Mouse (Mus musculus) left cerebral cortex, postnatal 4 days (tissue): Measurements from ENCODE around the gene 1520401A03Rik. TPM values are rescaled to one million over a fixed set of nuclear protein-coding genes. Genes with fewer than 3 reads are reported as not detected.
A peak's percentile ranks its signal among the peaks of the same experiment; 100 is the strongest.
"Not testable (repeated sequence)": the region's sequence is repeated elsewhere in the genome, so short reads cannot be mapped to it uniquely, and the experiment has no call there.

Experiments used
- DNase-seq: peaks from one replicate; pipeline ENCODE4 v3.0.0-alpha.2; 2022
- intact Hi-C: fragments of 180-260 bp; cut with DNase I; formaldehyde crosslinking; loops from one replicate; pipeline ENCODE4 v1.15.1; 2025
- total RNA-seq, 2 experiments: library from RNA; stranded (reverse); gene quantifications; 2 replicates each; pipeline ENCODE4 v1.2.3; 2021

1520401A03Rik gene
- total RNA-seq: under 1 TPM in 1 of 2 experiments, not detected in 1; 0.32 TPM

DNA sequence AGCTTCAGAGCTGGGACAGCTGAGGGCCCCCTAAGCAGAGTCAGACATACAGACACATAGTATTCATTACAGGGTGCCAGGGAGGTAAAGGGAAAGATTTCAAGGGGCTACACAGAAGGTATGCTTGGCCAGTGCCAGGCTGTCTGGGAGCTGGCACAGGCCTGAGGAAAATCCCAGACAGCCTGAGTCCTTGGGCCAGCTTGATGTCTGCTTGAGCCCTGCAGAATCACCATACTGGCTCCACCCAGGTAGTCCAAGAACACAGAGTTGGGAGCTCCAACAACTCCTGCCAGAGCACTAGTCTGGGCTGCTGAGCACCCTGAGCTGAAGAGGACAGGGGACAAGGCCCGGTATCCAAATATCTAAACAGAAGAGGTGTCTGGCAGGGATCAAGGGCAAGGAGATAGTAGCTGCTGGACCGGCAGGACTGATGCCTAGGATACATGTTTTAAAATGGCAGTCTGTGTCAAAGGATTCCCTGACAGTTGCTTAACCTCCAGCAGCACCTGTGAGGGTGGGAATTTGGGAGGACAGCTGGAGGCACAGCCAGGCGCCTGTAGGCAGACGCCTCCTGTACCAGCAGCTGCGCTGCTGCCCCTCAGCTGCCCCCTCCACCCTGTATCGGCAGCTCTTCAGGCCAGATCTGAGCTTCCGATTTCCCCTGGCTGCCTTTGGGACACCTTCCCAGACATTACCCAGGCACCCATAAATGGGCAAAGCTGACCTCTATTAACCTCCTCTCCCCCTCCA, at the start of gene 1520401A03Rik:
1520401A03Rik (minus strand) TSS at position 408 of the 750 bp plus-strand sequence.
- no peak for DNase-seq
- intact Hi-C loops: no loop called here

DNA sequence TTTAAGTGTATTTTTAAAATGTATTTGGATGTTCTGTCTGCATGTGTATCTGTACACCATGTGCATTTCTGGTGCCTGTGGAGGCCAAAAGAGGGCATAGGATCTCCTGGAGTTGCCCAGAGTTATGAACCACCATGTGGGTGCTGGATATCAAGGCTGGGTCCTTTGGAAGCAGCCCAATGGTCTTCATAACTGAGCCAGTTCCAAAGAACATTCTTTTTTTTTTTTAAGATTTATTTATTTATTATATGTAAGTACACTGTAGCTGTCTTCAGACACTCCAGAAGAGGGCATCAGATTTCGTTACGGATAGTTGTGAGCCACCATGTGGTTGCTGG, 49.6 kb upstream of the 1520401A03Rik start:
- DNase-seq: not testable (repeated sequence)
- intact Hi-C loops: loop anchor here (10.0 kb wide), 1 partner anchor 193 kb away; no protein-coding TSS in a partner anchor

DNA sequence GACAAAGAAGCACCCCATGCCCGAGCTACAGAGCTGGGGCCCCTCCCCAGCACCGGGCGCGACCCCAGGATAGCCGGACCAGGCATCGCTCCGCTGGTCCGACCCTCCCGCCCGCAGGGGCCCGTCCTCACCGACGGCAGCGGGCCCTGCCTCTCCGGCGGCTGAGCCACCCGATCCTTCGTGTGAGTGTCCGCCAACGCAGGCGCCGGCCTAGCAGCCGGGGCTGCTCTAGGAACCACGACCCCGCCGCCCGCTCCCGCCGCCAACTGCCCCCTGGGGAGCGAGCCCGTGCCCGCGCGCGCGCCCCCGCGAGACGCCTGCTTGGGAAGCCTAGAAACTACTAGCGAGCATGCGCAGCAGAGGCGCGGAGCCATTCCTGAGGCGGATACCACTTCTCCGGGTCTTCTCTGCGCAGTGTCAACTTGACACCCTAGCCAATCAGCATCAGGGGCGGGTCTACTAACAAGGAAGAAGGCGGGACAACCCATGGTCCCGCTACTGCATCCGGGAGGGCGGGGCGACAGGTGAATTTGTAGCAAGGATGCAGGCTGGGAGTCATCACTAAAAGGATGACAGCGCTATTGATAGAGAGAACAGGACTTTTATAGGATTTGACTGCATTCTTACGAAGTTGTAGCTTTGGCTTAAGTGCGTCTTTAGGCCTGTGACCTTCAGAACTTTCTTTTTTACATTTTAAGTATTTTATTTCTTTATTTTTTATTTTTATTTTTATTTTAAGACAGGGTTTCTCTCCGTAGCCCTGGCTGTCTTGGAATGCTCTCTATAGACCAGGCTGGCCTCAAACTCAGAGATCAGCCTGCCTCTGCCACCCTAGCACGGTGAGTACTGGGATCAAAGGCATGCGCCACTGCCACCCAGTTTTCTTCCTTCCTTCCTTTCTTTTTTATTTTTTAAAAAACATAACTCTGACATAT, 49.0 kb upstream of the 1520401A03Rik start, which contains the start of gene Flywch1:
Flywch1 (minus strand) TSS at position 319 of the 935 bp plus-strand sequence.
- intact Hi-C loops: loop anchor here (10.0 kb wide), 1 partner anchor 193 kb away; no protein-coding TSS in a partner anchor
- DNase-seq: peak; percentile 99

DNA sequence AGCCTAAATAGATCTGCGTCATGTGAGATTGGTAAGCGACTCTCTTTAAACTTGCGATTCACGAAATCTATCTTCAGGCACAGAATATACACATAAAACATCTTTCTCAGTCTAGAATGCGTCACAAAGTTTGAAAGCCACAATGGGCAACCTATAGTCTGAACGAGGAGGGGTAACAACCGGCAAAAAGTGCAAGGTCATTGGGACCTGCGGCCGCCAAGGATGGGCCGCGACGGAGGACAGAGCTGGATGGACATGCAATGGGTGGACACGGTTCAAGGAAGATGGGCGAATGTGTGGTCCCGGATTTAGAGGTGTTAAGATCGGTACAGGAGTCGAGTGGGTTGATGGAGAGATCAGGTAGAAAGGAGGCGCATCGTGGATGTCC, 48.3 kb upstream of the 1520401A03Rik start:
- no peak for DNase-seq
- intact Hi-C loops: loop anchor here (10.0 kb wide), 1 partner anchor 194 kb away; no protein-coding TSS in a partner anchor

DNA sequence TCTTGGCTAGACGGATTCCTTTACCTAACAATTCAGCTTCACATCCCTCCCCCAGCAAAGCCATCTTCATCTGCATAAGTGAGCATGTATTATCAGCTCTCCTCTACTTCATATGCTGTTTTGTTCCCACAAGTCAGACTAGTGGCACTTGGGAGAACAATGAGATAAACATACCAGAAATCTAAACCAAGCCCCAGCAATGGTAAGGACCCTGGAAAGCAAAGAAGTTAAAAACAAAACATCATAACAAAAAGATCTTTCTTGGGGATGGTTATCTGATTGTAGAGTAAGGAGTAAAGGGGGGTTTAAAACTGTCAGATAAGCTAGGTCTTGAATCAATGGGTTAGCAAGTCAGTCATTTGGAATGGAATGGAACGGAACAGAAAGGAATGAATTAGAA, 47.9 kb upstream of the 1520401A03Rik start:
- DNase-seq: no peak
- intact Hi-C loops: loop anchor here (10.0 kb wide), 1 partner anchor 194 kb away; no protein-coding TSS in a partner anchor

DNA sequence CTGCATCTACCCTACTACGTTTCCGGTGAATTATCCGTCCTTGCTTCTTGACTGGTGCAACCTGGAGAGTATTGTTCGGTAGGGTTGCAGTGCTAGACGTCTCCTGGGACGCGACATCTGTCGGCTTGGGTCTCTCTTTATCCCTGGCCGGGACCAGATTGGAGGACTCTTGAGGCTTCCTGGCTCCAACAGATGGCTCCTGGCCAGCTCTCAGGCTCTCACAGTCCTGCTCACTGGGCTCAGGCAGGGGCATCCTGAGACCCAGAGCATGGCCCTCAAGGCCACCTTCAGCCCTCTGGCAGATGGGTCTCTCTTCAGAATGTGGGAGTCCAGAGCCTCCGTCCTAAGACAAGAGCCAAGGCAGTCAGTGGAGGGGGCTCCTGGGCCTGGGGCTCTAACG, 40.4 kb upstream of the 1520401A03Rik start:
- DNase-seq: peak; percentile 57
- intact Hi-C loops: no loop called here

DNA sequence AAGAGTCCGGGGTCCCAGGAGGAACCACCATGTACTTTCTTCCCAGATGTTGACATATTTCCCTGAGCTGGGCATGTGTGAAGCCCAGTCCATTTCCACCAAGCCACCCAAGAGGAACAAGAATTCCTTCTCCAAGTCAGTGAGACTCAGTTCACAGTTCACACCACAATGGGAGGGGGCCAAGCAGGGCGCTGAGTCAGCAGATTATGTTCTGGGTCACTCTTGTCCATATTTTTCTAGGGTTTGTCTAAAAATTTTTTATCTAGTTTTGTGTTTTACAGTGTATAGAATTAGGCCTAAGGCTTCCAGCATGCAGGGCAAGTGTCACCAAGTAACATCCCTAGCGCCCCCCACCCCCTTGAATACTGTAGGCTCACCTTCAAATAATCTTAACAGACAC, 38.6 kb upstream of the 1520401A03Rik start:
- intact Hi-C loops: no loop called here
- DNase-seq: no peak

DNA sequence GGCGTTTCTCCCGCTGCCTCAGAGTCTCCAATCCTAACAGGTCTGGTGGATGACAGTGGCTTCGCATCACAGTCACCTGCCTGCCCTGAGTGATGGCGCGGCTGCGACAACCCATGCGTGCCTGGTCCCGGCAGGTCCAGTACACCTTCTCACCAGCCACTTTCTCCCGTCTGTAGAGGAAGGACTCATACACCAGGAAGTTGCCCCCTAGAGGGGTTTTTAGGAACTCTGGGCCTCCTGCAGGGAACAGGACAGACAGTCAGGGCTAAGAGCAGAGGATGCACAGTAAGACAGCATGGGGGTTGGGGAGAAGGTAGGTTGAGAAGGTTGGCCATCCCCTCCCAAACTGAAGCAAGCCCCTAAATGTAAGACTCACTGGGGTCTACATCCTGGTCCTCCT, 37.6 kb upstream of the 1520401A03Rik start:
- intact Hi-C loops: no loop called here
- DNase-seq: no peak

DNA sequence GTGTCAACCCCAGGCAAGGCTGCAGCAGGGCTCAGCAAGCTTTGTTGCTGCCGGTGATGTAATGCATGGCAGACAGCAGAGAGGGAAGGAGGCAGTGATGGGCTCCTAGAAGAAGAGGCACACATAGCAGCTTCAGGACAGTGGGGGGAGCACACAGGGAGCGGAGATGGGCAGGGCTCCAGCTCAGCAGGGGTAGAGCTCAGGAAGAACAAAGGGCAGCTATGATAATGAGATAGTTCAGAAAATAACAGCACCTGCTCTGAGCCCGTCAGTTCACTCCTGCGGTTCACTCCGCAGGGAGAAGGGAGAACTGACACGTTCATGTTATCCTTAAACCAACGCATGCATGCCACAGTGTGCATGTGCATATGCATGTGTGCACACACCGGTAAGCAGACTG, 36.2 kb upstream of the 1520401A03Rik start:
- no peak for DNase-seq
- intact Hi-C loops: no loop called here

DNA sequence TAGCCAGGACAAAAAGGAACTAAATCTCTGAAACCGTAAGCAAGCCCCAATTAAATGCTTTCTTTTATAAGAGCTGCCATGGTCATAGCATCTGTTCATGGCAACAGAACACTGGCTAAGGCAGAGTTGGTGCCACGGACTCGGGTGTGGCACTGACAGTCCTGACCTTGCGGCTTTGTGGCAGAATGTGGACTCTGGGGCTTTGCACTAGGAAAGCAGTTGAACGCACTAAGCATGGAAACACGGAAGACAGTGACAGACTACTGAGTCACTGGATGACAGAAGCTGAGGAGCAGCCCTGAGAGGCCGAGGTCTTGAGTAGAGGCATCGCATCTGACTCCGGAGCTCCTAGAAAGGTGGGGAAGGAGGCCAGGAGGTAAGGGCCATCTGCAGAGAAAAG, 35.0 kb upstream of the 1520401A03Rik start:
- intact Hi-C loops: no loop called here
- no peak for DNase-seq

DNA sequence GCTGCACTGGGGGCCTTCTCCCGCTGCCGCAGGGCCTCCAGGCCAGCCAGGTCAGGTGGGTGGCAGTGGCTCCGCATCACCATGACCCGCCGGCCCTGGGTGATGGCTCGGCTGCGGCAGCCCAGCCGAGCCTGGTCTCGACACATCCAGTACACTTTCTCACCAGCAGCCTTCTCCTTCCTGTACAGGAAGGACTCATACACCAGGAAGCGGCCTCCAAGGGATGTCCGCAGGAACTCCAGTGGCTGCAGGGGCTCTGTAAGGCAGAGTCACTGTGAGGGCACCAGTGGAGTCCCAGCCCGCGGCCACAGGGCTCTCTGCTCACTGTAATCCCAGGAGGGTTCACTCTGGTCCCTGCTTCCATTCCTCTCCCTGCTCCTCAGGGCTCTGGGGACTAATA, 33.1 kb upstream of the 1520401A03Rik start:
- intact Hi-C loops: no loop called here
- no peak for DNase-seq

DNA sequence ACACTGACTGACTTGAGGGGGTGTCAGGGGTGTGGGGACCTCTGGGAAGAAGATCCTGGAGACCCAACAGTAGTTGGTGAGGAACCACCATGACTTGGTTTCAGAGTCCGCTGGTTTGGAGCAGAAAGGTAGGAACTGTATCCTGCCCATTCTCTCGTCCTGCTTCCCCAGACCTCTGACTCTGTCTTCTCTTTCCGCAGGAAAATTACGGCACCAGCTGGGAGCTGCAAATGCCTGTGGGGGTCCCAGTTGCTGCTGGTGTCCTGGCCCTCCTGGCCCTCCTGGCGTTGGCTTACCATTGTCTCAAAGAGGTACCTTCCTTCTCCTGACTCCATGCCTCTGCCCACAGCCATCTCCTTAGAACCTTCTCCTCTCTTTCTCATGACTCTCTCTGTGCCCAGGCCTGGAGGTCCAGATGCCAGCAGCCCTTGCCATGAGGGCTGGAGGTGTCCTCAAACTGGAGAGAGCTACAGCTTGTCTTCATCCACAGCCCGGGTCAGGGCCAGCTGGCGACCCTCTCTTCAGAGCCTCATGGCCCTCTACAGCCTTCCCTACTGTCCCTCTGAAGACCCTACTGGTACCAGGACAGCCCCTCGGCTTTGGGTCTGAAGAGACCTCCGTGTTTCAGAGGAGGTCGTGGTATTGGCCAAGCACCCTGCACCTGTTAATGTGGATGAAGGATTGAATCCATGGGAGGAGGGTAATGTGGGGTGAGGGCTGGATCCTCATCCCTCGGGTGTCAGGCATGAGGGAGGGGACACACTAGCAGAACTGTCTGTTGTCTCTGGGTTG, 27.0 kb upstream of the 1520401A03Rik start:
- no peak for DNase-seq
- intact Hi-C loops: no loop called here

DNA sequence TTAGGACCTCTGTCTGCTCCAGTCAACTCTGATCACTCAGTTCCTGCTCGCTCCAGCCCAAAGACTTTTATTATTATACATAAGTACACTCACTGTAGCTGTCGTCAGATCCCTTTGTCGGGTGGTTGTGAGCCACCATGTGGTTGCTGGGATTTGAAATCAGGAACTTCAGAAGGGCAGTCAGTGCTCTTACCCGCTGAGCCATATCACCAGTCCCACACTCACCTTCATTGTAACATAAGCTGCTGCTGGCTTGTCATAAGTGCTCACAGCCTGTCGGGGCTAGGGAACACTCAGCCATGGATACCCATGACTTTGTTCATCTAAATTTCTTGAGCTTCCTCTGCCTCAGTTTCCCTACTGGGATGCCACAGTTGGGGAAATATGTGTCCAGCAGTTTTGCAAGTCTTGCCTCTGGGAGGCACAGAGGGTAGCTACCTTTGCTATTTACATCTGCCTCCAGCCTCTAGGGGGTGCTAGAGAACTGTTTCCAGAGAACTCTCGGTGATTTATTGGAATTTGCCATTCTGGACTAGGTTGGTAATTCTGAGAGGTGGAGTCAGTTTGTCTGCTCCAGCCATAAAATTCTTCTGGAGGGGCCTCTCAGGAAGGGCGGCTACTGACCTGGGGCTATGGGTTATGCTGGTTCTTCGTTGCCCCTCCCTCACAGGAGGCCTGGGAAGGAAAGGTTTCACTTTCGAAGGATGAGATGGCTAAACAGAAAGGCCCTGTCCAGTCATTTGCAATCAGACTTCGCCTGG, 26.2 kb upstream of the 1520401A03Rik start:
- intact Hi-C loops: no loop called here
- peak; percentile 57 for DNase-seq

DNA sequence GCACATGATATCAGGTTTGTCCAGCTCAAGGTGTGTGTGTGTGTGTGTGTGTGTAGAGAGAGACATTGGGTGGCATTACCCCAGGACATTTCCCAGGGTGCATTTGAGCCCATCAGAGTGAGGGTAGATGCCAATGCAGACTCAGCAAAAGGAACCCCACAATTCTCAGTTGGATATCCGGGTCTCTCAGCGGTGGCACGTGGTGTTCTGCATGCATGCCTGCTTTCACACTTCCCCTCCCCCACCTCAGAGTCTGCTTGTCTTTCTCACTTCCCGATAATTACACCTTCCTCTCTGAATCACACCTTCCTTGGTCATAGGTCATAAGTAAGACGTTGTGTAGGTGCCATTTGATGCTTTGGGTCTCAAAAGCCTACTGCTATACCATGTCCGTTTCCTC, 25.4 kb upstream of the 1520401A03Rik start:
- intact Hi-C loops: no loop called here
- no peak for DNase-seq

DNA sequence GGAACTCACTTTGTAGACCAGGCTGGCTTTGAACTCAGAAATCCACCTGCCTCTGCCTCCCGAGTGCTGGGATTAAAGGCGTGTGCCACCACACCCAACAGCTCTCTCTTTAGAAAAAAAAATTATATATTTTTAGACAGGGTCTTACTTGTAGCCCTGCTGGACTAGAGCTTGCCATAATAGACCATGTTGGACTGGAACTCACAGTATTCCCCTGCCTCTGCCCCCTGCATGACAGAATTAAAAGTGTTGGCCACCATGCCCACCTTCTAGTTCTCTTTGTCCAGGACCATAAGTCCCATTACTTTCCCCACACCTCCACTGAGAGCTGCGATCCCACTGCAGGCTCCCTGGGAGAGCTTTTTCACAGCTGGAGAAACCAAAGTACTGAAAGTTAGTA, 24.9 kb upstream of the 1520401A03Rik start:
- intact Hi-C loops: no loop called here

DNA sequence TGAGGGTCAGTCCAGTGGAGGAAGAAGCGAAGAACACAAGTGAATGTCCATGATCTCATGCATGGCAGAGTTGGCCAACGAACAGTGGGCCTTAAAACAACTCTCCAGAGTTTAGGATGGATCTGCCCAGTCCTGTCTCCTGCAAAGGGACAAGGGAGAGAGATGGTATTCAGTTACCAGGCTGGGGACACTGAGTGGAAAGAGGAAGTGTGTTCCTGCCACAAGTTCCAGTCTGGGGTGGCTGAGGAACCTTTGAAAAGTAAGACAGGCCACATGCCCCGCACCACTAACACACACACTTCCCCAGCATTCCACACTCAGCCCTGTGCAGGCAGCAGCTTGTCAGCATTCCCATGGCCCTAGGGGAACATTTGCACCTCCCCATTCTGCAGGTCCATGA, 24.2 kb upstream of the 1520401A03Rik start:
- intact Hi-C loops: no loop called here
- no peak for DNase-seq

More for the DNA sequence above, 24.9 kb upstream of the 1520401A03Rik start:
- DNase-seq: no peak

DNA sequence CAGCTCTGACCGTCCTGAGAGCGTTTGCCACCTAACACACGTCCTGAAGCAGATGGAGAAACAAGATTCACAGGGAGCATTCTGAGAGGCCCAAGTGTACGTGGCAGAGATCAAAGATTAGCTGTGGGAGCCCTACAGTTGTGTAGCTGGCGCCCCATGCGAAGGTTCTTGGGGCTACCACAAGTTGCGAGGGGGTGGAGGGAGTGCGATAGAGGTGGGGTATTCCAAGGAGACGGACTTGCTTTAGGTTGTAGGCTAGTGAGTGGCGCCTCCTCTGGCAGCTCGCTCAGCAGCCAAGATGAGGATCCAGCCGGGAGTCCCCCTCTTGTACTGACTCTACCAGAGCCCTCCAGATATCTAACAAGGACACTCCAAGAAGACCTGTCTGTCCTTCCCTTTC, 23.7 kb upstream of the 1520401A03Rik start:
- DNase-seq: no peak
- intact Hi-C loops: no loop called here

DNA sequence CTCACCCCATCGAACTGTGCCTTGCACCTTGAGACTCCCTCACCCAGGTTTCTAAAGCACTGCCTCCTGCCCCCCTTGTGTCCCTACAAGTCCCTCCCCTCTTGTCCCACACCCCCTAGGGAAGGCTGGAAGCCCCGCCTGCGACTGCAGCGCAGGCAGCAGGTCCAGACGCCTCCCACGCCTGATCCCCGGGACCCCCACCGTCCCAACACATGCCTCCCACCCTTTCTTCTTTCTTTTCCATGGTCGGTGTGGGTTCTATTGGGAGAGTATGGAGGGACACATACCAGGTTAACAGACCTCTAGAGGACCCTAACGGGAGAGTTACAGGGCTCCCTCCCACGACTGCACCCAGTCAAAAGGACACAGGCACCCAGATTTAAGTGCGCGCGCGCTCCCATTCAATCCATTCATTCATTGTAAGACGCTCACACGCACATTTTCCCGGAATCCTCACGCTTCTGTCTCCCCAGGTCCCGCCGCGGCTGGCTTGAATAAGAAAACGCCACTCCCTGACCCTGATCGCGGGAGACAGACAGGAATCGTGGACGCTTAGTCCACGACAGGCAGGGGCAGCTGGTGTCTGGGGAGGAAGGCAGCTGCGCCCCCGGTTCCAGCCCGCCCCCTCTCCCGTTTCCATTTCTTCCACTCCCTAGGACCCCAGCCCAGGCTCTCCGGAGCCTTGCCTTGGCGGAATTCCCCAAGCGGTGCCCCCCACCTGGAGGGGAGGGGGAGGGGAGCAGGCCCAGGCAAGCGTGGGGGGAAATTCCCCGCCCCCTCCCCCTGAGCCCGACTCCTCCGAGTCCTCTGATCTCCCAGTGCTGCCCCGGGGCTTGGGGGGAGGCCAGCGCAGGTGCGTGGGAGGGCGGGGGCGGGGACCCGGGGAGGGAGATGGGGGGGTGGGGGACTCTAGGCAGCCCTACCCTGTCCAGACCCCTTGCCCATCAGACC, 23.0 kb upstream of the 1520401A03Rik start, which contains the start of gene Kremen2:
Kremen2 (minus strand) TSS at position 533 of the 951 bp plus-strand sequence.
- intact Hi-C loops: no loop called here
- DNase-seq: no peak

DNA sequence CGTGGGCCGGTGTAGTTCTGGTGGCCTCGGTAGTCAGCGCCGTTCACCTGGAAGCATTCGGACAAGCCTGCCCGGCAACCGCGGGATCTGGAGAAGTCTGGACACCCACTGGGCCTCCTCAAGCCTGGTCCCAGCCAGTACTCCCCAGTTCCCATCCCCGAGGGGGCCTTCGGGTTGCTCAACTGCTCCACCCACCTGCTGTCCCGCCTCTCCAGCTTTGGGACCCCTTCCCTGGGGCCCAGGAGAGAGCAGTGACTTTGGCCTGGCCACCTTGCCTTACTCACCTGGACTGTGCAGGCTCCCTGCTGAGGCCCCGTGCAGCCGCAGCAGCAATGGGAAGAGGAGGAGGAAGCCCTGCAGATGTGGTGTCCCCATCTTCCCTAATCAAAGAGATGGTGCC, 22.1 kb upstream of the 1520401A03Rik start:
- intact Hi-C loops: no loop called here
- no peak for DNase-seq
